Mouse (Mus musculus): ENCODE results near the gene Zfhx3. TPM values are rescaled to one million over a fixed set of nuclear protein-coding genes. Genes with fewer than 3 reads are reported as not detected.
A peak's percentile ranks its signal among the peaks of the same experiment; 100 is the strongest.

Zfhx3 gene
- polyA plus RNA-seq, 1 experiment from 2014 or later: 14.4 TPM

DNA sequence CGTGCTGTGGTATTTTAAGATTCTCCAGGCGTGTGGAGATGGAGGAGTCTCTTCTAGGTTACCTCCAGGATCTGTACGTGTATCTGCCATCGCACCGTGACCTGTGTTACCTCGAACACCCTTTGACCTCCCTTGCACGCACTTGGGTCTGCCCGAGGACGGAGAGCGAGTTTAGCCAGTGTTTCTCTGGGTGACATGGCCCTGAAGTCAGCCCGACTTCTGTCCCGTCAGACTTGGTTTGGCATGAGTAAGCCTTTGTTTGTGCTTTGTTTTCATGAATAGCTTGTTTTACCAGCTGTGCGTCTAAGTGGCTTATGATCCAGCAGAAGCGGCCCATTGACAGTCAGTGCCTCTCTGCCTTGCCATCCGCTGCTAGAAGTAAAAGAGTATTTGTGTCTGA lies 961.1 kb downstream of the Zfhx3 start:
- peaks cover 20% of the 10 kb centered on the region; the same call in 1 of the 2 replicates for H3K36me3 ChIP-seq
- WGBS: 65% methylated on average over 15 of the region's 15 CpGs
- H3K9me3 ChIP-seq (replicated peaks): no peaks in the 10 kb centered on the region
- H3K4me1 ChIP-seq: peaks cover 99% of the 10 kb centered on the region
- 0 out of 2 replicates have a peak overlapping the region, but pooled peaks have one; percentile 3 for H3K27ac ChIP-seq (replicated peaks)
- no peak overlapping the region for H3K4me3 ChIP-seq
- DNase-seq (ENCODE audit: low spot score): no peak
- peaks cover 28% of the 10 kb centered on the region; the same call in 1 of the 2 replicates for H3K27me3 ChIP-seq (ENCODE audit: low read depth, poor library complexity, severe bottlenecking)

DNA sequence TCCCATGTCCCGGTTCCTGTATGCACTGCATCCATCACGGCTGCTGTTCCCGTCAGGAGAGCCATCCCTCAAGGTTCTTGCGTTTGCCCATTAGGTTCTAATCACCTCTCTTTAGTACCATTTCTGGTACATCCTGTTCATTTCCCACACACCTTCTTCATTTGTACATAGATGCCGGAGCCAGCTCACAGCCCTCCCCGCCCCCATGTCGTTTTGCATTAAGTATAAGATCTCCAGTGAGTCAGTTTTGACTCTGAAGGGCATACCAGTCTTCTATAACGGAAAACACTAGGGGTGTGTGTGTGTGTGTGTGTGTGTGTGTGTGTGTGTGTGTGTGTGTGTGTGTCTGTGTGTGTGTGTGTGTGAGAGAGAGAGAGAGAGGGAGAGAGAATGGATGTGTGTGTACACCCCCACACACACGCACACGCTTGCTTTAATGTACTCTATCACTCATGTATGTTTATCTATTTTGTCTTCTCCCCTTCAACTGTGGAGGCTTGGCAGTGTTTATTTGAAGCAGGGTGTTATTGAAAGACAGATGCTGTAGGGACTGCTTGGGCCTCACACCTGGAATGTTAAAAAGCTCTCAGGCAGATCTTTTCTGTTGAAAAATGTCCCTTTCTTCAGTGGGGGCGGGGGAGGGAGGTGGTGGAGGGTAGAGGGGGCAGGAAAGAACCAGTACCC lies 962.0 kb downstream of the Zfhx3 start:
- DNase-seq (ENCODE audit: low spot score): no peak
- Histone ChIP-seq H3K36me3 (peaks cover 12% of the 10 kb centered on the region; the same call in 1 of the 2 replicates), H3K27ac (replicated peaks) (peak overlapping the region; percentile 34; the same call in 1 of the 2 replicates), H3K27me3 (ENCODE audit: low read depth, poor library complexity, severe bottlenecking) (peaks cover 20% of the 10 kb centered on the region; the same call in 1 of the 2 replicates), H3K4me1 (peaks cover 99% of the 10 kb centered on the region), H3K4me3 (no peak overlapping the region), H3K9me3 (replicated peaks) (no peaks in the 10 kb centered on the region)
- 89% methylated on average over 11 of the region's 11 CpGs for WGBS

DNA sequence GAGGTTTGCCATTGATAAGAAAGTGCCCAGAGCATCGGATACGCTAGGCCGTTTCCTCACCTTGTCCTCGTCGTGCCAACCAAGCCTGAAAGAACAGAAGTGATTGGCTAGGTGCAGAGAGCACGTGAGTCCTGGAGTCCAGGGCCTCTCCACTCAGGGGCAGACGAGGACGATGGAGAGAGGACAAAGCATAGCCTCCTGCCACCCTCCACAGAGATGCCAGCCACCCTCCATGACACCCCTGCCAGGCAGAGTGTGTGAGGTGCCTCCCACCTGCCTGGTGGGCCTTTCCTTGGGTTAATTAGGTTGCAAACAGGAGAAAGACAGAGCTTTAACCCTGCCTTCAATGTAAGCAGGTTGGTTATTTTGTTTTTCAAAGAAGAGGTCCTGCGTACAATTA lies 965.6 kb downstream of the Zfhx3 start:
- Histone ChIP-seq H3K27ac (replicated peaks) (peak overlapping the region; percentile 78; the same call in 1 of the 2 replicates), H3K4me3 (no peak overlapping the region), H3K27me3 (ENCODE audit: low read depth, poor library complexity, severe bottlenecking) (peaks cover 4% of the 10 kb centered on the region; the same call in 1 of the 2 replicates), H3K9me3 (replicated peaks) (no peaks in the 10 kb centered on the region), H3K36me3 (peaks cover 9% of the 10 kb centered on the region; the same call in 1 of the 2 replicates), H3K4me1 (peaks cover 75% of the 10 kb centered on the region)
- no peak for DNase-seq (ENCODE audit: low spot score)
- 87% methylated on average over 9 of the region's 9 CpGs for WGBS

DNA sequence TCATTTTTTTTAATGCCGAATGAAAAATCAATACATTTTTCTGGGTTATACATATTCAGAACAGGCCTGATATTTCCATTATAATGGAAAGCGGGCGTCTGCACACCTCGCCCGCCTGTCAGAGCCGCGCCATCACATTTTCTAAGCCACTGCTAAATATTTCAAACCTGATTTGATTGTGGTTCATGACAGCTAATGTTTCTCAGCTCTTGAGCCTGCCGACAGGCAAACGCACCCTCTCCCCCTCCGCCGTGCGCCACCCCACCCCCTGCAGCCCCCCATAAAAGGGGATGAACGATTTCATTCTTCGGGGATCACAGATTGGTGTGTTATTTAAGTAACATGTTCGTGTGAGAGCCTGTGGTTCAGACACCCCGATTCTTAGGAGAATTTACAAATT lies 966.1 kb downstream of the Zfhx3 start:
- H3K27me3 ChIP-seq (ENCODE audit: low read depth, poor library complexity, severe bottlenecking): no peaks in the 10 kb centered on the region; the same call in 1 of the 2 replicates
- H3K9me3 ChIP-seq (replicated peaks): no peaks in the 10 kb centered on the region
- no peak overlapping the region for H3K4me3 ChIP-seq
- H3K36me3 ChIP-seq: peaks cover 8% of the 10 kb centered on the region; the same call in 1 of the 2 replicates
- 72% methylated on average over 16 of the region's 16 CpGs for WGBS
- peaks cover 70% of the 10 kb centered on the region for H3K4me1 ChIP-seq
- H3K27ac ChIP-seq (replicated peaks): peak overlapping the region; percentile 78; the same call in 1 of the 2 replicates
- DNase-seq (ENCODE audit: low spot score): no peak

DNA sequence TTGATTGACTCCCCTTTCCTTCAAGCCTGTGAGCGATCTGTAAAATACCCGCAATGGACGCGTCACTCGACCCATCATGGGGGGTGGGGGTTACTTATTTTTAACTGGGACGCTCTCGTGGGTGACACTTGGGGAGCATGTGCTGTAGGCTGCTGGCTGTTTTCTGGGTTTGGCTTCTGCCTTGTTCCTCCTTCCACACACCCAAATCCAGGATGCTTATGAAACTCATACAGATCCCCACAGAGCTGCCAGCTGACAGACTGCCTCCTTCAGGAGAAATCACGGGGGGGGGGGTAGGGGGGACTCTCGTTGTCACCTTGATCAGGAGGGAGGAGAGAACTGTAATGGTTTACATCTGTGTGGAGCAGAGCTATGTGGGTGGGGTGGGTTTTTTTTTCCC lies 966.6 kb downstream of the Zfhx3 start:
- peak overlapping the region; percentile 78; the same call in 1 of the 2 replicates for H3K27ac ChIP-seq (replicated peaks)
- WGBS: 78% methylated on average over 9 of the region's 9 CpGs

DNA sequence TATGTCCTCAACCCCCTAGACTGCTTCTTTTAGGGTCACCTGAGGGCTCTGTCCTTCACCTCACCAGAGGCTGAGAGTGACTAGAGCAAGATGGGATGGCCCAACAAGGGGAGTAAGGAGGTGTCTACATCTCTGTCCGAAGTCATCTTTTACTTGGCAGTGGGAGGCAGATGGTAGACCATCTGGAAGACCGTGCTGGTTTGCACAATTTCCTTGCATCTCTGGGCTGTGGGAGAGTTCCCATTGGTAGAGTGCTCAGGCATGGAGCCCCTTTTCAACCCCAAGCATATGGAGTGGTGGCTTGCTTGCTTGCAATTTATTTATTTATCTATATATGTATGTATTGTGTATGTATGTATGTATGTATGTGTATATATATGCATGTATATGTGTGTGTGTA lies 967.0 kb downstream of the Zfhx3 start:
- peaks cover 63% of the 10 kb centered on the region for H3K4me1 ChIP-seq
- H3K27me3 ChIP-seq (ENCODE audit: low read depth, poor library complexity, severe bottlenecking): no peaks in the 10 kb centered on the region
- peaks cover 16% of the 10 kb centered on the region for H3K36me3 ChIP-seq
- no peaks in the 10 kb centered on the region for H3K9me3 ChIP-seq (replicated peaks)
- DNase-seq (ENCODE audit: low spot score): no peak
- peak overlapping the region; percentile 78; the same call in 1 of the 2 replicates for H3K27ac ChIP-seq (replicated peaks)
- H3K4me3 ChIP-seq: no peak overlapping the region
- 79% methylated on average over 2 of the region's 2 CpGs for WGBS

More for the DNA sequence above, 966.6 kb downstream of the Zfhx3 start:
- peaks cover 12% of the 10 kb centered on the region for H3K36me3 ChIP-seq
- no peaks in the 10 kb centered on the region for H3K9me3 ChIP-seq (replicated peaks)
- no peak overlapping the region for H3K4me3 ChIP-seq
- H3K4me1 ChIP-seq: peaks cover 66% of the 10 kb centered on the region
- H3K27me3 ChIP-seq (ENCODE audit: low read depth, poor library complexity, severe bottlenecking): no peaks in the 10 kb centered on the region
- DNase-seq (ENCODE audit: low spot score): no peak

DNA sequence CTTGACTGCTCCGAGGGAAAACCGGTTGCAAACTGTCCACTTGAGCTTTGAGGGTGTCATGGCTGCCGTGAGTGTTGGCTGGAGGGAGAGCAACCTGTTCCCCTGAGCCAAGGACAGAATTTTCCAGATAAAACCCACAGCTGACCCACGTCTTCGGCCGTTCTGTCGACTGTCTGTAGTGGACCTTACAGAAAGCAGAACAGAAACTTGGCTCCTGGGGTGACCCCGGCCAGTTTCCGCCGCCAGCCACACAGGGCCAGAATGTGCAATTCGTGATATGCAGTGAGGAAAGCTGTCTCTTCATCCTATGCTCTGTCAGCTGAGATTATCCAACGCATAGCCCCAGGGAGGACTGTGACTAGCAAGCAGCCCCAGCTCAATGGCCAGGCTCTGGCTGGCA lies 968.4 kb downstream of the Zfhx3 start:
- no peak overlapping the region for H3K4me3 ChIP-seq
- WGBS: 85% methylated on average over 12 of the region's 12 CpGs
- H3K9me3 ChIP-seq (replicated peaks): no peaks in the 10 kb centered on the region
- H3K4me1 ChIP-seq: peaks cover 55% of the 10 kb centered on the region
- H3K27ac ChIP-seq (replicated peaks): peak overlapping the region; percentile 63; the same call in 1 of the 2 replicates
- DNase-seq (ENCODE audit: low spot score): no peak
- H3K27me3 ChIP-seq (ENCODE audit: low read depth, poor library complexity, severe bottlenecking): no peaks in the 10 kb centered on the region
- H3K36me3 ChIP-seq: peaks cover 25% of the 10 kb centered on the region

DNA sequence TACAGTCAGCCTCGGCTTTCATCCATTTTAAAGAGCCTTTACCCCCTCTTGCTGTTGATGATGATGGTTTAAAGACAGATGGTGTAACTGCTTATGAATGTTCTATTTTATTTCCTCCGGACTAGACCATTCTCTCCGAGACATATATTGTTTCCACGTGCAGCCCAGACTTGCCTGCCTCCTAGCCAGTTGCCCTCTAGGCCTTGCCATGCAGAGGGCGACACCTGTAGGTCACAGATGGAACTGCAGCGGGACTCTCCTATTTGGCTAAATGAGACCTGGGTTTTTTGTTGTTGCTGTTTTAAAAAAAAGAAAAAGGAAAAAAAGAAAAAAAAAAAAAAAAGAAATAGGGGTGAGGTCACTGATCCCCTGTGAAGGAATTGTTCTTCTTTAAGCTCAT lies 969.1 kb downstream of the Zfhx3 start:
- Histone ChIP-seq H3K27ac (replicated peaks) (no peak overlapping the region), H3K4me3 (no peak overlapping the region), H3K27me3 (ENCODE audit: low read depth, poor library complexity, severe bottlenecking) (no peaks in the 10 kb centered on the region), H3K4me1 (peaks cover 49% of the 10 kb centered on the region), H3K36me3 (peaks cover 31% of the 10 kb centered on the region), H3K9me3 (replicated peaks) (no peaks in the 10 kb centered on the region)
- WGBS: 17% methylated on average over 6 of the region's 6 CpGs
- peak; percentile 85 for DNase-seq (ENCODE audit: low spot score)

DNA sequence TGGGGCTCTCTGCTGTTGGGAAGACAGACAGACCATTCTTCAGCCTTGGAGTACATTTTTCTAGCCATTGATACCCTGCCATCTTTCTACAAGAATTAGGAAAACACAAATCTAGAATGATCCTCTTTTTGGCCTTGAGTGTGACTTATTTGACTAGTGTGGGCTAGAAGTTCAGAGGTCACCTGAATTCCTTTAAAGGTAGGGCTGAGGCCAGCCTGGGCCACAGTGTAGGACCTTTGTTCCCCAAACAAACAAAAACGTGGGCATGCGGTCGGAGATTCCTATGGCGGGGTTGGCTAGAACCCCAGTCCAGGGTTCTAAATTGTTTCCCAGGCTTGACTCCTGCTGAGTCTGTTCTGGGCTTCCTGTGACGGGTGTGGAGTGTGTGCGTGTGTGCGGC lies 970.6 kb downstream of the Zfhx3 start:
- no peak for DNase-seq (ENCODE audit: low spot score)
- H3K9me3 ChIP-seq (replicated peaks): no peaks in the 10 kb centered on the region
- peaks cover 33% of the 10 kb centered on the region for H3K36me3 ChIP-seq
- WGBS: 90% methylated on average over 7 of the region's 7 CpGs
- H3K4me3 ChIP-seq: no peak overlapping the region
- H3K27ac ChIP-seq (replicated peaks): no peak overlapping the region
- H3K27me3 ChIP-seq (ENCODE audit: low read depth, poor library complexity, severe bottlenecking): no peaks in the 10 kb centered on the region
- peaks cover 34% of the 10 kb centered on the region for H3K4me1 ChIP-seq

DNA sequence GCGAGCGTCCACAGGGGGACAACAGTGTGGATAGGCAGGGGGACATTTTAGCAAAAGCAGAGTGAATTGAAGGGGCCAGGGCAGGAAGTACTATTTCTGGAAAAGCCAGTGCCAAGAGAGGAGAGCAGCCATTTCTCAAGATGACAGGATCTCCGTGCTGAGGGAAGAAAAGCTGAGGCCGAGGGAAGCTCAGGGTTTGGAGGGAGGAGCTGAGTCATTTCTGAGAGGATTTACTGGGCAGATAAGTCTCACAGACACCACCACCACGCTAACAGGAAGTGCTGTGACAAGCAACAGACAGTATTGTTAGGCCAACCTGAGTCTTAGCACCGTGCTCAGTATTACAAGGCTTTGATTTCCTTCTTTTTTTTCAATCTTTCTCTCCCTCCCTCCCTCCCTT lies 973.0 kb downstream of the Zfhx3 start:
- Histone ChIP-seq H3K27ac (replicated peaks) (peak overlapping the region; percentile 55; the same call in 1 of the 2 replicates), H3K4me1 (peaks cover 28% of the 10 kb centered on the region), H3K4me3 (no peak overlapping the region), H3K27me3 (ENCODE audit: low read depth, poor library complexity, severe bottlenecking) (no peaks in the 10 kb centered on the region), H3K9me3 (replicated peaks) (no peaks in the 10 kb centered on the region), H3K36me3 (peaks cover 36% of the 10 kb centered on the region)
- 73% methylated on average over 6 of the region's 6 CpGs for WGBS
- no peak for DNase-seq (ENCODE audit: low spot score)

DNA sequence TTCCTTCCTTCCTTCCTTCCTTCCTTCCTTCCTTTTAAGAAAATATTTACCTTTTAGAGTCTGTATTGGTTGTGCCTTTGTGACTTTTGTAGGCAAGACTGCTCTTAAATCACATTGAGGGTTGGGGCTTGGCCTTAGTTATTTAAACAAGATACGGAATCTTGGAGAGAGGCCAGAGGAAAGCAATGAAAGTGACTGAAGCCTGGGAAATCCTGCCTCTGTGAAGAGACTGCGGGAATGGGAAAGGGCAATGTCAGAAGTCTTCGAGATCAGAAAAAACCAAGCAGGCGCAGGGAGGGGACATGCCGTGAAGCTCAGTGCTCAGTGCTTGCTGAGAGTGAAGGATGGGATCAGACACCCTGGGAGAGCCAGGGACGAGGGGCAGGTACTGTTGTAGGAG lies 973.4 kb downstream of the Zfhx3 start:
- Histone ChIP-seq H3K9me3 (replicated peaks) (no peaks in the 10 kb centered on the region), H3K36me3 (peaks cover 36% of the 10 kb centered on the region), H3K4me1 (peaks cover 28% of the 10 kb centered on the region), H3K27me3 (ENCODE audit: low read depth, poor library complexity, severe bottlenecking) (no peaks in the 10 kb centered on the region), H3K27ac (replicated peaks) (no peak overlapping the region), H3K4me3 (no peak overlapping the region)
- DNase-seq (ENCODE audit: low spot score): no peak
- 91% methylated on average over 6 of the region's 6 CpGs for WGBS

DNA sequence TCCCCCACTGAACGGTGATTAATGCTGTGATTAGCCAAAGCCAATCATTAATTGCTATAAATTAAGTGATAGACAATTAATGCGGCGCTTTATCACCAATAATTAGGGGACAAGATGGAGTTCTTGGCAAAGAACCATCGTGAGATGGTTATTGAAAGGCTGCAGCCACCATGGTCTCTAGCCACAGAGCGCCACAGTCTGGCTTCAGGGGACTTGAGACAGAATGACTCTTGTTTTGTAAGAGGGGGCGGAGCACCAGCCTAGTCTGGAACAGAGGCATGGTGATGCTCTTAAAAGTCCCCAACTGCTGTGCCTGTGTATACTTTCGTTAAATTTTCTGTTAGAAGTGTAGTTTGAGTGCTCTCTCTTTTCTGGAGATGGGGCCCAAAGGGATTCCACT lies 977.7 kb downstream of the Zfhx3 start:
- WGBS: 91% methylated on average over 7 of the region's 7 CpGs
- Histone ChIP-seq H3K4me1 (peaks cover 34% of the 10 kb centered on the region), H3K36me3 (peaks cover 28% of the 10 kb centered on the region), H3K9me3 (replicated peaks) (no peaks in the 10 kb centered on the region), H3K27ac (replicated peaks) (no peak overlapping the region), H3K27me3 (ENCODE audit: low read depth, poor library complexity, severe bottlenecking) (no peaks in the 10 kb centered on the region), H3K4me3 (no peak overlapping the region)
- no peak for DNase-seq (ENCODE audit: low spot score)

DNA sequence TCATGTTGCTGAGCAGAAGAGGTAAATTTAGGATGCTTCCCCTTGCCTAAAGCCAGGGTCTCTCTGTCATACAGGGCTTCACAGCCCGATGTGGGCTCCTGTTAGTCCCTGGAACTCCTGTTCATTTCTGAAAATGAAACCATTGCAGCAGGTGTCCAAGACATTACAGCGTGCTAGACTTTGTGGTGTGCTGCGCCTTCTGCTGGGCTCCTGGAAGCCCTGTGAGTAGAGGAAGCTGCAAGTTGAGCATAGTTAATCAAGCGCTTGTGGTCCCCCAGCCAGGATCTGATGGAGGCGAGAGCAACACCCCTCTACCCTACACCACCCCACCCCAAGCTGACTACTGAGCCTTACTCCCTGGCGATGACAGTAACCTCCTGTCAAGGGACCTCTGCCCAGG lies 980.7 kb downstream of the Zfhx3 start:
- no peak for DNase-seq (ENCODE audit: low spot score)
- Histone ChIP-seq H3K4me3 (no peak overlapping the region), H3K27ac (replicated peaks) (no peak overlapping the region; the same call in 1 of the 2 replicates), H3K9me3 (replicated peaks) (no peaks in the 10 kb centered on the region), H3K36me3 (peaks cover 26% of the 10 kb centered on the region), H3K4me1 (peaks cover 30% of the 10 kb centered on the region), H3K27me3 (ENCODE audit: low read depth, poor library complexity, severe bottlenecking) (no peaks in the 10 kb centered on the region)
- 92% methylated on average over 6 of the region's 6 CpGs for WGBS
